Mouse (Mus musculus) intestine, embryonic 16.5 days (tissue): ENCODE data around the gene Rnf157. TPM values are rescaled to one million over a fixed set of nuclear protein-coding genes. Genes with fewer than 3 reads are reported as not detected.

Experiments
- ATAC-seq: fragments of 200-750 bp; cut with Nextera tagmentation; 2 replicates; pipeline ENCODE4 v1.8.0; 2017; ENCODE audit warnings: moderate TSS enrichment, moderate library complexity
- H3K27ac ChIP-seq: fragments of 300-500 bp; sonication (generic); 2 replicates; pipeline ENCODE4 v1.5.1; 2014; ENCODE audit warnings: mild to moderate bottlenecking, low read length
- H3K27me3 ChIP-seq: fragments of 300-500 bp; sonication (generic); replicated peaks from 2 replicates; pipeline ENCODE4 v1.6.1; 2014; ENCODE audit warnings: low read length, control low read depth, mixed read lengths; ENCODE audit not compliant: control insufficient read depth, insufficient read depth
- H3K36me3 ChIP-seq: fragments of 300-500 bp; sonication (generic); 2 replicates; pipeline ENCODE4 v1.6.1; 2014; ENCODE audit warnings: low read length, control low read depth; ENCODE audit not compliant: control insufficient read depth, insufficient read depth
- H3K4me1 ChIP-seq: fragments of 300-500 bp; sonication (generic); 2 replicates; pipeline ENCODE4 v1.6.1; 2014; ENCODE audit warnings: low read length, control low read depth, mixed read lengths; ENCODE audit not compliant: control insufficient read depth, insufficient read depth
- H3K4me2 ChIP-seq: fragments of 300-500 bp; sonication (generic); 2 replicates; pipeline ENCODE4 v1.6.1; 2014; ENCODE audit warnings: low read depth, low read length, control low read depth
- H3K4me3 ChIP-seq: fragments of 300-500 bp; sonication (generic); 2 replicates; pipeline ENCODE4 v1.5.1; 2014; ENCODE audit warnings: mild to moderate bottlenecking, low read length
- H3K9ac ChIP-seq: fragments of 300-500 bp; sonication (generic); 2 replicates; pipeline ENCODE4 v1.6.1; 2014; ENCODE audit warnings: low read depth, low read length
- H3K9me3 ChIP-seq: fragments of 300-500 bp; sonication (generic); 2 replicates; pipeline ENCODE4 v1.6.1; 2016; ENCODE audit warnings: low read length, control low read depth; ENCODE audit not compliant: control insufficient read depth
- WGBS: fragments of 180-500 bp; shearing (Covaris S2); extraction: QIAGEN DNeasy Blood & Tissue Kit; methylation state at CpG from one replicate; pipeline ENCODE4 v1.1.7; 2014; 5-methylcytosine and 5-hydroxymethylcytosine counted together
- polyA plus RNA-seq: library from polyadenylated mRNA; unstranded; fragments of >200 nt; fragmentation: Nextera tagmentation; extraction: Ambion mirVana; gene quantifications from 2 replicates; pipeline ENCODE4 v1.2.1, GENCODE M21; 2015

Rnf157 gene
- polyA plus RNA-seq, 1 experiment from 2014 or later = 5.2 TPM

GRCm38 (mm10) chr11:116358926-116359637 lies 53.8 kb downstream of the Rnf157 start:
- Histone ChIP-seq H3K27me3 (no peaks in the 10 kb centered on the region), H3K9ac (no peak overlapping the region), H3K4me2 (no peak overlapping the region), H3K27ac (no peak overlapping the region), H3K4me3 (no peak overlapping the region), H3K9me3 (0 out of 2 replicates have a peak, but pooled peaks cover 3% of the 10 kb centered on the region), H3K36me3 (peaks cover 5% of the 10 kb centered on the region), H3K4me1 (no peaks in the 10 kb centered on the region)
- 55% methylated on average over 15 of the region's 15 CpGs for WGBS
- ATAC-seq = no peak

- peaks cover 5% of the 10 kb centered on the region for H3K36me3 ChIP-seq
- WGBS = 51% methylated on average over 17 of the region's 17 CpGs
- H3K4me3 ChIP-seq = no peak overlapping the region
- no peak overlapping the region for H3K4me2 ChIP-seq
- no peak overlapping the region for H3K27ac ChIP-seq
- H3K9me3 ChIP-seq = 0 out of 2 replicates have a peak, but pooled peaks cover 3% of the 10 kb centered on the region
- H3K9ac ChIP-seq = no peak overlapping the region
- ATAC-seq = no peak
- no peaks in the 10 kb centered on the region for H3K27me3 ChIP-seq
- H3K4me1 ChIP-seq = 0 out of 2 replicates have a peak, but pooled peaks cover 2% of the 10 kb centered on the region
Measured at GRCm38 (mm10) chr11:116354521-116354920, 58.3 kb downstream of the Rnf157 start.

- no peak overlapping the region for H3K9ac ChIP-seq
- H3K4me2 ChIP-seq = no peak overlapping the region
- H3K9me3 ChIP-seq = 0 out of 2 replicates have a peak, but pooled peaks cover 3% of the 10 kb centered on the region
- peaks cover 8% of the 10 kb centered on the region for H3K36me3 ChIP-seq
- H3K27me3 ChIP-seq = no peaks in the 10 kb centered on the region
- no peak overlapping the region for H3K4me3 ChIP-seq
- WGBS = 72% methylated on average over 8 of the region's 8 CpGs
- H3K27ac ChIP-seq = no peak overlapping the region
- 0 out of 2 replicates have a peak, but pooled peaks cover 2% of the 10 kb centered on the region for H3K4me1 ChIP-seq
- no peak for ATAC-seq
Measured at GRCm38 (mm10) chr11:116353535-116353934, 59.3 kb downstream of the Rnf157 start.

- no peak overlapping the region for H3K4me3 ChIP-seq
- H3K9ac ChIP-seq = no peak overlapping the region
- H3K27ac ChIP-seq = no peak overlapping the region
- H3K27me3 ChIP-seq = no peaks in the 10 kb centered on the region
- 0 out of 2 replicates have a peak, but pooled peaks cover 2% of the 10 kb centered on the region for H3K4me1 ChIP-seq
- ATAC-seq = 0 out of 2 replicates have a peak, but pooled peaks have one; percentile 26
- H3K9me3 ChIP-seq = 0 out of 2 replicates have a peak, but pooled peaks cover 3% of the 10 kb centered on the region
- no peak overlapping the region for H3K4me2 ChIP-seq
- WGBS = 76% methylated on average over 5 of the region's 5 CpGs
- H3K36me3 ChIP-seq = peaks cover 8% of the 10 kb centered on the region
Measured at GRCm38 (mm10) chr11:116351294-116351693, 61.5 kb downstream of the Rnf157 start.

- H3K4me3 ChIP-seq = no peak overlapping the region
- peaks cover 3% of the 10 kb centered on the region; the same call in 1 of the 2 replicates for H3K36me3 ChIP-seq
- H3K27me3 ChIP-seq = no peaks in the 10 kb centered on the region
- 73% methylated on average over 5 of the region's 5 CpGs for WGBS
- H3K9ac ChIP-seq = no peak overlapping the region
- ATAC-seq = no peak
- H3K27ac ChIP-seq = no peak overlapping the region
- H3K4me2 ChIP-seq = no peak overlapping the region
- no peaks in the 10 kb centered on the region for H3K9me3 ChIP-seq
- H3K4me1 ChIP-seq = no peaks in the 10 kb centered on the region
Measured at GRCm38 (mm10) chr11:116347955-116348354, 64.9 kb downstream of the Rnf157 start.

- 84% methylated on average over 7 of the region's 7 CpGs for WGBS
- H3K27me3 ChIP-seq = no peaks in the 10 kb centered on the region
- no peak overlapping the region for H3K27ac ChIP-seq
- no peak overlapping the region for H3K4me3 ChIP-seq
- ATAC-seq = no peak
- no peak overlapping the region for H3K9ac ChIP-seq
- H3K9me3 ChIP-seq = no peaks in the 10 kb centered on the region
- H3K36me3 ChIP-seq = peaks cover 3% of the 10 kb centered on the region; the same call in 1 of the 2 replicates
- H3K4me1 ChIP-seq = no peaks in the 10 kb centered on the region
- H3K4me2 ChIP-seq = no peak overlapping the region
Measured at GRCm38 (mm10) chr11:116347012-116347411, 65.8 kb downstream of the Rnf157 start.

GRCm38 (mm10) chr11:116342069-116342791 lies 70.6 kb downstream of the Rnf157 start:
- H3K4me3 ChIP-seq = no peak overlapping the region
- ATAC-seq = no peak
- H3K4me1 ChIP-seq = no peaks in the 10 kb centered on the region; the same call in 1 of the 2 replicates
- H3K9me3 ChIP-seq = no peaks in the 10 kb centered on the region
- no peaks in the 10 kb centered on the region for H3K27me3 ChIP-seq
- no peak overlapping the region for H3K9ac ChIP-seq
- WGBS = 58% methylated on average over 25 of the region's 25 CpGs
- H3K4me2 ChIP-seq = no peak overlapping the region
- H3K27ac ChIP-seq = no peak overlapping the region
- H3K36me3 ChIP-seq = no peaks in the 10 kb centered on the region

GRCm38 (mm10) chr11:116337531-116337930 lies 75.3 kb downstream of the Rnf157 start:
- 77% methylated on average over 6 of the region's 6 CpGs for WGBS
- Histone ChIP-seq H3K4me3 (no peak overlapping the region), H3K27me3 (peaks cover 15% of the 10 kb centered on the region), H3K9ac (no peak overlapping the region), H3K36me3 (no peaks in the 10 kb centered on the region), H3K4me2 (no peak overlapping the region), H3K27ac (no peak overlapping the region), H3K9me3 (no peaks in the 10 kb centered on the region), H3K4me1 (peaks cover 27% of the 10 kb centered on the region)
- ATAC-seq = no peak

- H3K36me3 ChIP-seq = no peaks in the 10 kb centered on the region
- H3K4me3 ChIP-seq = no peak overlapping the region
- H3K4me1 ChIP-seq = peaks cover 32% of the 10 kb centered on the region
- peaks cover 15% of the 10 kb centered on the region for H3K27me3 ChIP-seq
- ATAC-seq = no peak
- no peak overlapping the region for H3K4me2 ChIP-seq
- H3K9ac ChIP-seq = no peak overlapping the region
- WGBS = 47% methylated on average over 12 of the region's 12 CpGs
- H3K9me3 ChIP-seq = no peaks in the 10 kb centered on the region
- no peak overlapping the region for H3K27ac ChIP-seq
Measured at GRCm38 (mm10) chr11:116337000-116337399, 75.8 kb downstream of the Rnf157 start.
